ENCODE assay signal across 29 mouse cellular contexts in the genomic region with DNA sequence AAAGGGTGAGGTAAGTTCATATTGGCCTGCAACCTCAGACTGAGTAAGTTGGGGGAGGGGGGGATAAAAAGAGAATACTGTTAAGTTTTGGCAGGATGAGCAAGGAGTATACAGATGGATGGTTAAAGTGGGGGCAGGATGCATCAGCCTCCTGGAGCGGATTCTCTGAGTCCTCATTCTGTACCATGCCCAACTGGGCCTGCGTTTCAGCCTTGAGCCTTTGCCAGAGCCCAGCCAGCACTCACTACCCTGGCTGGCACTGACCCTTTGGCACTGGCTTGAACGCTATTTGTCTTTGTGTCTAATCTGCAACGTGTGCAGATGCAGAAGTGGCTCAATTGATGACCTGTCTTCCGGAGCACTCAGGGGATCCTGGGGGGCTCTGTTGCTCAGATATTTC. TPM values are rescaled to one million over a fixed set of nuclear protein-coding genes. Genes with fewer than 3 reads are reported as not detected.
DNase-seq lines count a peak whose midpoint lies in the region; ATAC-seq and TF ChIP-seq lines count a peak whose summit lies in the region.
"Had no signal": no experiment of that assay in that cellular context is flagged by ENCODE, and none has a peak within 500 bp of the region (broad histone marks: within the 10 kb centered on the region; RNA-seq: fewer than 3 reads in every experiment).

No protein-coding gene starts in this region.

- H3K9ac ChIP-seq in kidney, postnatal 0 days (ENCODE audit: low read depth, low read length) = no peak overlapping the region
- no peak overlapping the region for H3K9ac ChIP-seq in kidney, embryonic 14.5 days (ENCODE audit: low read depth, low read length)
- no peak overlapping the region for H3K9ac ChIP-seq in stomach, embryonic 15.5 days
- H3K9ac ChIP-seq: embryonic facial prominence, embryonic 12.5 days; forebrain, embryonic 15.5 days; kidney, embryonic 15.5 days; liver, embryonic 12.5 days; liver, postnatal 0 days; neural tube, embryonic 13.5 days had no signal

- 63% methylated on average over 5 of the region's 5 CpGs for WGBS in heart, embryonic 10.5 days
- 73% methylated on average over 5 of the region's 5 CpGs for WGBS in kidney, postnatal 0 days
- WGBS in kidney, embryonic 14.5 days = 71% methylated on average over 5 of the region's 5 CpGs
- WGBS in stomach, embryonic 15.5 days = 61% methylated on average over 5 of the region's 5 CpGs
- WGBS in embryonic facial prominence, embryonic 10.5 days = 79% methylated on average over 5 of the region's 5 CpGs

- H3K4me3 ChIP-seq in heart, embryonic 10.5 days = no peak overlapping the region
- no peak overlapping the region for H3K4me3 ChIP-seq in kidney, postnatal 0 days (replicated peaks; ENCODE audit: low read depth, low read length)
- no peak overlapping the region for H3K4me3 ChIP-seq in kidney, embryonic 14.5 days (ENCODE audit: low read length)
- no peak overlapping the region for H3K4me3 ChIP-seq in stomach, embryonic 15.5 days (replicated peaks)
- no peak overlapping the region for H3K4me3 ChIP-seq in embryonic facial prominence, embryonic 10.5 days
- H3K4me3 ChIP-seq: embryonic facial prominence, embryonic 12.5 days; forebrain, embryonic 15.5 days; kidney, embryonic 15.5 days; layer of hippocampus, adult 2 months; left cerebral cortex, adult 2 months; liver, embryonic 12.5 days; neural tube, embryonic 13.5 days had no signal

- no peaks in the 10 kb centered on the region for H3K4me1 ChIP-seq in heart, embryonic 10.5 days
- no peaks in the 10 kb centered on the region for H3K4me1 ChIP-seq in kidney, postnatal 0 days (replicated peaks; ENCODE audit: insufficient read depth, low read length)
- H3K4me1 ChIP-seq in kidney, embryonic 14.5 days (ENCODE audit: control insufficient read depth, insufficient read depth, low read length) = no peaks in the 10 kb centered on the region
- H3K4me1 ChIP-seq in stomach, embryonic 15.5 days = no peaks in the 10 kb centered on the region
- no peaks in the 10 kb centered on the region for H3K4me1 ChIP-seq in embryonic facial prominence, embryonic 10.5 days
- H3K4me1 ChIP-seq: embryonic facial prominence, embryonic 12.5 days; forebrain, embryonic 15.5 days; kidney, embryonic 15.5 days; liver, embryonic 12.5 days; neural tube, embryonic 13.5 days had no signal

- H3K4me2 ChIP-seq in kidney, postnatal 0 days (ENCODE audit: low read length) = no peak overlapping the region
- H3K4me2 ChIP-seq in kidney, embryonic 14.5 days (replicated peaks; ENCODE audit: low read depth, low read length) = no peak overlapping the region
- no peak overlapping the region for H3K4me2 ChIP-seq in stomach, embryonic 15.5 days
- H3K4me2 ChIP-seq: embryonic facial prominence, embryonic 12.5 days; forebrain, embryonic 15.5 days; heart, embryonic 11.5 days; kidney, embryonic 15.5 days; liver, embryonic 12.5 days; midbrain, embryonic 11.5 days; neural tube, embryonic 13.5 days had no signal

- DNase-seq in cerebellum, postnatal 10 days = peak; percentile 71 to 83
- no peak for DNase-seq in cerebellum, adult 11 months
- DNase-seq in heart, adult 11 months = peak; percentile 74
- no peak for DNase-seq in heart, embryonic 10.5 days (ENCODE audit: low spot score)
- no peak for DNase-seq in kidney, postnatal 0 days (ENCODE audit: low spot score)
- DNase-seq in embryonic facial prominence, embryonic 10.5 days (ENCODE audit: low spot score) = no peak
- DNase-seq: cerebellum, adult 11-12 months; gastrocnemius, postnatal 14 days; heart, postnatal 36 days; kidney, adult 11 months; kidney, postnatal 36 days; liver, postnatal 0 days; lung, postnatal 36 days; right cerebral cortex, postnatal 14 days; thymus, adult 18-20 months; thymus, postnatal 25 days had no signal

- H3K27ac ChIP-seq in heart, embryonic 10.5 days = no peak overlapping the region
- no peak overlapping the region for H3K27ac ChIP-seq in kidney, postnatal 0 days
- no peak overlapping the region for H3K27ac ChIP-seq in kidney, embryonic 14.5 days (ENCODE audit: low read depth, low read length)
- H3K27ac ChIP-seq in stomach, embryonic 15.5 days = no peak overlapping the region
- H3K27ac ChIP-seq in embryonic facial prominence, embryonic 10.5 days (replicated peaks) = no peak overlapping the region
- H3K27ac ChIP-seq: embryonic facial prominence, embryonic 12.5 days; forebrain, embryonic 15.5 days; kidney, embryonic 15.5 days; layer of hippocampus, adult 2 months; left cerebral cortex, adult 2 months; liver, embryonic 12.5 days; neural tube, embryonic 13.5 days had no signal

- TF ChIP-seq CTCF in kidney, postnatal 0 days (IDR thresholded peaks at IDR 0.05; ENCODE audit: low read depth) = no peak

- no peaks in the 10 kb centered on the region for H3K9me3 ChIP-seq in heart, embryonic 10.5 days
- H3K9me3 ChIP-seq in kidney, postnatal 0 days (replicated peaks; ENCODE audit: low read length) = no peaks in the 10 kb centered on the region
- H3K9me3 ChIP-seq in kidney, embryonic 14.5 days (ENCODE audit: control insufficient read depth, low read length) = no peaks in the 10 kb centered on the region
- H3K9me3 ChIP-seq in stomach, embryonic 15.5 days = no peaks in the 10 kb centered on the region
- no peaks in the 10 kb centered on the region for H3K9me3 ChIP-seq in embryonic facial prominence, embryonic 10.5 days
- H3K9me3 ChIP-seq: embryonic facial prominence, embryonic 12.5 days; forebrain, embryonic 15.5 days; kidney, embryonic 15.5 days; liver, embryonic 12.5 days; neural tube, embryonic 13.5 days had no signal

- H3K36me3 ChIP-seq in heart, embryonic 10.5 days = no peaks in the 10 kb centered on the region
- H3K36me3 ChIP-seq in kidney, postnatal 0 days (ENCODE audit: insufficient read depth, low read length) = no peaks in the 10 kb centered on the region
- no peaks in the 10 kb centered on the region for H3K36me3 ChIP-seq in kidney, embryonic 14.5 days (ENCODE audit: control insufficient read depth, insufficient read depth, low read length)
- no peaks in the 10 kb centered on the region for H3K36me3 ChIP-seq in stomach, embryonic 15.5 days
- no peaks in the 10 kb centered on the region for H3K36me3 ChIP-seq in embryonic facial prominence, embryonic 10.5 days (replicated peaks)
- H3K36me3 ChIP-seq: embryonic facial prominence, embryonic 12.5 days; forebrain, embryonic 15.5 days; kidney, embryonic 15.5 days; liver, embryonic 12.5 days; neural tube, embryonic 13.5 days had no signal

- ATAC-seq in kidney, postnatal 0 days (replicated peaks; ENCODE audit: low FRiP score, low read depth) = 0 out of 2 replicates have a peak, but pooled peaks have one; percentile 25
- no peak for ATAC-seq in kidney, embryonic 14.5 days (ENCODE audit: low FRiP score, low TSS enrichment)
- ATAC-seq in stomach, embryonic 15.5 days (ENCODE audit: insufficient read depth, low FRiP score, low read depth) = 0 out of 2 replicates have a peak, but pooled peaks have one; percentile 31
- ATAC-seq: forebrain, embryonic 15.5 days; inflammation-experienced regulatory T-cells, adult 6 months; liver, embryonic 12.5 days; liver, postnatal 0 days; Patski had no signal

- no peaks in the 10 kb centered on the region for H3K27me3 ChIP-seq in heart, embryonic 10.5 days (ENCODE audit: insufficient read depth, poor library complexity, severe bottlenecking)
- no peaks in the 10 kb centered on the region for H3K27me3 ChIP-seq in kidney, postnatal 0 days (ENCODE audit: insufficient read depth, low read length)
- no peaks in the 10 kb centered on the region for H3K27me3 ChIP-seq in kidney, embryonic 14.5 days (ENCODE audit: control insufficient read depth, insufficient read depth, low read length)
- no peaks in the 10 kb centered on the region for H3K27me3 ChIP-seq in stomach, embryonic 15.5 days (replicated peaks)
- H3K27me3 ChIP-seq in embryonic facial prominence, embryonic 10.5 days (replicated peaks; ENCODE audit: low read depth, poor library complexity, severe bottlenecking) = no peaks in the 10 kb centered on the region
- H3K27me3 ChIP-seq: embryonic facial prominence, embryonic 12.5 days; forebrain, embryonic 15.5 days; kidney, embryonic 15.5 days; liver, embryonic 12.5 days; neural tube, embryonic 13.5 days; Patski had no signal

RNA-seq across cellular contexts. Expression of a gene that starts 24.1 kb away (rescaled TPM):
- 3.7 and 4.8 TPM in 2 replicates for polyA plus RNA-seq in heart, embryonic 10.5 days (2016; fragmentation: Nextera tagmentation; extraction: Ambion mirVana)
- polyA plus RNA-seq in kidney, postnatal 0 days (2015; fragmentation: Nextera tagmentation; extraction: Ambion mirVana) = 3.0 and 3.2 TPM in 2 replicates
- 3.5 and 5.2 TPM in 2 replicates for polyA plus RNA-seq in kidney, embryonic 14.5 days (2014; fragmentation: Nextera tagmentation; extraction: Ambion mirVana)
- polyA plus RNA-seq in stomach, embryonic 15.5 days (2015; fragmentation: Nextera tagmentation; extraction: Ambion mirVana) = 2.4 and 3.3 TPM in 2 replicates
- polyA plus RNA-seq in embryonic facial prominence, embryonic 10.5 days (2016; fragmentation: Nextera tagmentation; extraction: Ambion mirVana) = 3.5 and 4.4 TPM in 2 replicates
- polyA plus RNA-seq: Patski had no signal

Comparison
In these comparisons a context has a peak if more than half of its experiments do, and no peak if none do; other contexts are left out.
1. DNase-seq: peak in cerebellum, postnatal 10 days (2 of 2) and heart, adult 11 months (single experiment); none in cerebellum, adult 11 months (single experiment), heart, embryonic 10.5 days (single experiment), kidney, postnatal 0 days (single experiment) and embryonic facial prominence, embryonic 10.5 days (single experiment).